Mouse (Mus musculus) bone marrow macrophage, adult 2 months (primary cell): ENCODE measurements around the gene Aldh1a3.

Experiments used
- CTCF ChIP-seq: IDR thresholded peaks from 2 replicates; pipeline ENCODE4 v1.5.1; 2012; ENCODE audit warnings: low read depth, mild to moderate bottlenecking, low read length, moderate library complexity
- POLR2A ChIP-seq: IDR thresholded peaks from 2 replicates; pipeline ENCODE4 v1.6.1; 2012; ENCODE audit warnings: mild to moderate bottlenecking, low read depth, low read length, borderline replicate concordance

DNA sequence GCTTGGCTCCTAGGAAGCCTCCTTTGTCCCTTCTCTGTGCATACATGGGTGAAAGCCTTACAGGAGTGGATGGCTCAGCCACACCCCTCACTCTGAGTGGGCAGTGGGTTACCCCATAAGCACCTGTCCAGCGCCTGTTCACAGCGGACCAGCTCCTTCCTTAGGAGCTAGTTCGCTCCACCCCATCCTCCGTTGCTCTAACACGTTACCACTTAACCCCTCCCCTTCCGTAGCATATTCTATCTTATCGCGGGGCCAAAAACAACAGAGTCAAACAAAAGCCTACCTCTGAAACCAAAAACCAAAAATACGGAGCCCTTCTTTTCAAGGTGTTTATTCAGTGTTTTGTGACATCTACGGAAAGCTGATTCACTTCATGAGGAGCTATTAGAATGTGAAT is 21.0 kb upstream of the Aldh1a3 start:
- no peak for TF ChIP-seq POLR2A
- no peak for TF ChIP-seq CTCF
